Mouse (Mus musculus) mouse trophoblast stem cell (cell line): ENCODE data around the gene B3galt1.

Experiments
- in situ Hi-C, 2 experiments: fragments of 300-500 bp; cut with MseI, MboI; formaldehyde crosslinking; loops; 2 replicates in 1 of 2; 3 replicates in 1 of 2; pipeline ENCODE4 v1.15.1; 2025

Gene B3galt1

GRCm38 (mm10) chr2:67565480-67566331 is at the start of gene B3galt1:
Gene B3galt1 (plus strand): TSS chr2:67565871.
- in situ Hi-C loops: no loop called here

- in situ Hi-C loops: no loop called here
Observed at GRCm38 (mm10) chr2:67516405-67516804, 49.3 kb upstream of the B3galt1 start.

- in situ Hi-C loops: no loop called here
Observed at GRCm38 (mm10) chr2:67535347-67535746, 30.3 kb upstream of the B3galt1 start.

GRCm38 (mm10) chr2:67539426-67539825 is 26.2 kb upstream of the B3galt1 start:
- in situ Hi-C loops: no loop called here

GRCm38 (mm10) chr2:67541957-67542696 is 23.5 kb upstream of the B3galt1 start:
- in situ Hi-C loops: no loop called here

- in situ Hi-C loops: no loop called here
Observed at GRCm38 (mm10) chr2:67544426-67544825, 21.2 kb upstream of the B3galt1 start.

- in situ Hi-C loops: no loop called here
Observed at GRCm38 (mm10) chr2:67564851-67565479, 706 bp upstream of the B3galt1 start.

- in situ Hi-C loops: no loop called here
Observed at GRCm38 (mm10) chr2:67566566-67566965, 895 bp downstream of the B3galt1 start.

GRCm38 (mm10) chr2:67567141-67567680 is 1.5 kb downstream of the B3galt1 start:
- in situ Hi-C loops: no loop called here

GRCm38 (mm10) chr2:67576634-67577033 is 11.0 kb downstream of the B3galt1 start:
- in situ Hi-C loops: no loop called here

- in situ Hi-C loops: no loop called here
Observed at GRCm38 (mm10) chr2:67583091-67583490, 17.4 kb downstream of the B3galt1 start.

GRCm38 (mm10) chr2:67590408-67590807 is 24.7 kb downstream of the B3galt1 start:
- in situ Hi-C loops: no loop called here

- in situ Hi-C loops: no loop called here
Observed at GRCm38 (mm10) chr2:67591831-67592629, 26.4 kb downstream of the B3galt1 start.

GRCm38 (mm10) chr2:67622902-67623301 is 57.2 kb downstream of the B3galt1 start:
- in situ Hi-C loops: no loop called here

- in situ Hi-C loops: no loop called here
Observed at GRCm38 (mm10) chr2:67627667-67628066, 62.0 kb downstream of the B3galt1 start.

GRCm38 (mm10) chr2:67628289-67628688 is 62.6 kb downstream of the B3galt1 start:
- in situ Hi-C loops: no loop called here

- in situ Hi-C loops: no loop called here
Observed at GRCm38 (mm10) chr2:67654847-67655246, 89.2 kb downstream of the B3galt1 start.

GRCm38 (mm10) chr2:67657372-67657771 is 91.7 kb downstream of the B3galt1 start:
- in situ Hi-C loops: no loop called here

- in situ Hi-C loops: no loop called here
Observed at GRCm38 (mm10) chr2:67658091-67658490, 92.4 kb downstream of the B3galt1 start.

GRCm38 (mm10) chr2:67671721-67672120 is 106.0 kb downstream of the B3galt1 start:
- in situ Hi-C loops: no loop called here

- in situ Hi-C loops: no loop called here
Observed at GRCm38 (mm10) chr2:67677697-67678096, 112.0 kb downstream of the B3galt1 start.
